Mouse (Mus musculus) MN1 (cell line): ENCODE data around the gene Pde8b.

ENCODE experiments used
- DNase-seq: peaks from one replicate; pipeline ENCODE4 v3.0.0-alpha.2; 2016; ENCODE audit warnings: low spot score

The Pde8b gene

DNA sequence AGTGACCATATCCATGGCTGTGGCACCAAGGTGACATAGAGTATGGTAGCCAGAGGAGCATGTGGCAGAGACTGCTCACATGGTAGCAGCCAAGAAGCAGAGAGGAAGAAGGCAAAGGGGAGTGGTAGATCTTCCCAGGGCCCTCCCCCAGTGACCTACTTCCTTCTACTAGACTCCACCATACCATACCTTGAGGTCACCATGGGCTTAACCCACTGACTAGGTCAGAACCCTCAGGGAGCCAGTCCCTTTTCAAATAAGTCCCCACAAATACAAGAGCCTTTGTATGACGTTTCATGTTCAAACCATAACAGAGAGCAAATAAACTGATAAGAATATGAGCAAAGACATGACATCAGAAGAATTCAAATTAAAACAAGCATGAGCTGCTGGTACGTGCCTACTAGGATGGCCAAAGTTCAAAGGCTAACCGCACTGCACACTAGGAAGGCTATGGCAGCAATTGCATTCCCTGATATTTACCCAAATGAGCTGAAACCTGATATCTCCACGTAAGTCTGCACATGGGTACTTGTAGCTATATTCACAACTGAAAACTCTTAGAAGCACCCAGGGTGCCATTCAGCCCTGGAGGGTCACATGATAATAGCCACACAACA is 109.6 kb downstream of the Pde8b start:
- no peak for DNase-seq

DNA sequence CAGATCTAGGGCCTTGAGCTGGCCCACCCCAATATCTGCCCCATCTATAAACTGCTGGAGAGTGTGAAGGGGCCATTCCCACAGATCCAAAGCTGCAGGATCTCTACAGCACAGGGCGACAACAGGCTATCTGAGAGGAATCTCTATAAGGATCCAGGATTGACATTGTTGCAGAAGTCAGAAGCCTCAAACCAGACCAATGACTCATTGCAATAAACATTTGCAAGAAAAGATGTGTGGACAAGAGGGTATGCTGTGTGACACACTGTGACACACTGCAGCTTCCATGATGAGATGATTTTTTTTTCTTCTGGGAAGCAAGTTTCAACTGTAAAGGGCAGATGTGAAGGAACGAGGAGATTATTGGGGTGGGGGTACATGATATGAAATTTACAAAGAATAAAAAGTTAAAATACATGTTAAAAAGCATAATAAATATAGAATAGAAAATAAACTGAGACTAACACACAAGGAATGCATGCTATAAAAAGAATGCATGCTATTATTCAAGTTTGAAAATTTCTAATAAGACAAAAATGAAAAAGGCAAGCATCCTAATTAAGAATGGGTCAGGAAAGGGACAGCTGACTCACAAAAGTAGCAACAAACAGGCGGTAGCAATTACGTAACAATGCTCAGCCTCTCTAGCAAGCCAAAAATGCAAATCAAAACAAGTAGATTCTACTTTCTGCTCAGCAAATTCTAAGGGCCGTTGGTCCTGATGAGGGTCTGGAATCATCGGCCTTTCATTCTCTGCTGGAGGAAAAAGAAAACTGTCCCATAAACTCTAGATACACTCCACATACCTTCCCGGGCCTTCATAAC is 114.6 kb downstream of the Pde8b start:
- DNase-seq = no peak

DNA sequence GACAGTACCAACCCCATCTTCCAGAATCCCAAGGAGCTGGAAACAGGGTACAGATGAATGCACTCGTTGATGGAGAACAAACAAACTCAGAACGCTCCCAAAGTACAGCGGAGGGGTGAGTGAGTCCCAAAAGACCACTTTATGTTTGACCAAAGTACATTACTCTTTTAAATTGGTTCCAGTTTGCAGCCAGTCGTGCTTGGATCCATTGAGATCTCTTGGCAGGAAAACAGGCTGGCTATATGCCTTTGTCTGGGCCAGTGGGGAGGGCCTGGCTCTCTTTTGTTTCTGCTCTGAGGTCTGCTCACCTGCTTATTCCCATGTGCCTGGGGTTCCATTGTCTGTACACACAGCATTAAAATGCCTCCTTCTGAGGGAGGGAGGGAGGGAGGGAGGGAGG is 118.3 kb downstream of the Pde8b start:
- DNase-seq = no peak

DNA sequence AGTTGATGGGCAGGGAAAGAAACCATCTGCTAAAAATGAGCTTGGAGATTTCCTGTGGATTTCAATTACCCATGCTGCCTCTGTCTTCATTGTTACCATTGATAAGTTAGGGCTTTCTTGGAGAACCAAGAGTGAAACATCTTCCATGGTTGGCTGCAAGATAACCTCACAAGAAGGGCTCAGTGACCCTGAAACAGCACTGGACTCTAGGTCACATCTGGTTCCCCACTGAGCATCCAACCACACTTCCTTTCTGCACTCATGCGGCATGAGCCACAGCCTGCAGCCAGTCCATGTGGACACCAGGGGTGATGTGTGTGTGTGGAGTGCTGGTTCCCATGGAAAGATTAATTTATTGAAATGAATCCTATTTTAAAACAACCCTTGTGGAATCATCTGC is 119.1 kb downstream of the Pde8b start:
- DNase-seq = no peak

DNA sequence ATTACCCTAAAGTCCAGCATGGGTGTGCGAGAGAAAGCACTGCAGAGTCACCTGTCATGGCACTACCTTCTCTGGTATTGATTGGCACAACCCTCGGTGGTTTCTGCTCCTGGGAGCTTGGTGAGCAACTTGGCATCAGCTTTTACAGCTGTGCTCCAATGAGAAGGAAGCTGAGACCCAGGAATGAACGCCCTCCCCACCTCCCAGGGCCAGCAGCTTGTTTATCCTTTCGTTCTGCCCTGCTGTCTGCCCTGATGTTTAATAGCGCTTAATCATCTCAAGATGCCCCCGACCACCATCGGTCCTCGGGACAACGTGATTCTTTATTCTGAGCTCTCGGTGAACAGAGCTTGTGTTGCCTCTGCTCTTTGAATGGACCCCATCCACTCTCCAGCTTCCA is 122.8 kb downstream of the Pde8b start:
- DNase-seq = no peak

DNA sequence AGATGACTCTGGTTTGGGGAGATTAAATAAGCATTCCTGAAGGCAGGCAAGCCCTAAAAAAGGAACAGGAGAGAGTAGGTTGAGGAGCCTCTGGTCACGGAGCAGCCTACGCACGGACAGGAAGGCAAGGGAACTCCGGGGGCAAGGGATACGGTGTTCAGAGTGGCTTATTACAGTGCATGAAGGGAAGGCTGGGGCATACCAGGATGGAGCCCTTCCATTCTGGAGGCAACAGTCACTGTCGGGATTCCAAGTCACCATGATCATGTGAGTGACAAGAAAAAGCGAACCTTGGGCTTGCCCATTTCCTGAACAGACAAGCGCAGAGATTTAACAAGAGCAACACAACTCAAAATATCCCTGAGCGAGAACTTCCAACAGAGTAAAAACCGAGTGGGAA is 123.3 kb downstream of the Pde8b start:
- no peak for DNase-seq

DNA sequence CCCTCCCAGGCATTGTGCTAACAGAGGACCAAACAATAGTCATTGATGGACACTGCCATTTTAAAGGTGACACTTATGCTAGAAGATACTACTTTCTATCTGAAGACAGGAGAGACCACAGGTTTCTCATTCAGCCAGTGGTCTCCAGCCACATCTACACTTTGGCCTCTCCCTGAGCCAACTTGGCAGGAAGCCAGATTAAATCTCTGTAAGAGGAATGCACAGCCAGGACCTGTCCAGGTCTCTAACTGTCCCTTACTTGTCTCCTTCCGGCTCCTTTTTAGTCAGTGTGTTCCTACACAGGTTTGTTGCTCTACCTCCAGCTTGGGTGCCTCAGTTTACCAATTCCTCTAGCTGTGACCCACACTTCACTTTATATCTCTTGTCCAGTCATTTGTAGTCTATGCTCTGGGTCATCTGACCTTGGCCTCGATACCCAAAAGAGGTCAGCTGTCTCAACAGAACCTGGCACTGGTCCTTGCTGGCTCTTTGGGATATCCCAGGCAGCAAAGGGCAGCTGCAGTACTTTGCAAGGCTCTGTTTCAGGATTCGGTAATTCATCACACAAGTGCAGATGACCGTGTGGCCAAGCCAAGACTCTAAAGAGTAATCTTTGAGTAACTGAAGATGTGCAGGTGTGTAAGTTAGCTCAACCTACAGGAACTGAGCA is 124.5 kb downstream of the Pde8b start:
- no peak for DNase-seq

DNA sequence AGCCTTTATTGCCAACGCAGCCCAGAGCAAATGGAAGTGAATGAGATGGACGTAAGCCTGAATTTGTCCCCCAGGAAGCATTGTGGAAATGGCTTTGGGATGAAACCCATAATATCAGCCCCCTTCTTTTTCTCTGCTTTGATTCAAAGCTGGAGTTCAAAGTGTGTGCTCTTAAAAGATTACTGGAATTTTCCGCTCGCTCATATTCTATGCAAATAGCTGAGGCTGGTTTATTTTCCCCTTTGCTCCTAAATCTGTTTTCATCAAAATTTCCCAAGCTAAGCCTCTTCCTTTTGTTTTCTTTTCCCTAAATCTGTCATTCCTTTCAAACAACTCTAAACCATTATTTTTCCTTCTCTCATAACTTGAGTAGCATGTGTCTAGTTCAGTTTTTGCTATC is 129.6 kb downstream of the Pde8b start:
- no peak for DNase-seq

DNA sequence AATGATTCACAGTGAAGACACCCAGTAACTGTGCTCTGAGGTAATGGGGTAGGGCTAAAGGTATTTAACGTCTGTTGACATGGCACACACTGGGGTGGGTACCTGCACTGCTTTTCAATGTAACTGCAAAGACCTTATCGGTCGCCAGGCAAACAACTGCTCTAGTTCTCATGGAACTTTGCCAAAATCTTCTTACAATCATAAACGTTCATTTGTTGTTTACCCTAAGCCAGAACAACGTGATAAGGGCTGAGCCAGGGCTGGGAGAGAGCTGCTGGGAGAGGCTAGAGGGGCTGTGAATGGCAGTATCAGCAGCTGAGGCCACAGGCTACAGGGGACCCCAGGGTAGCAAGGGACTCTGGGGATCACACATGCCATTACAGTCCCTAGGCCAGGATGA is 136.4 kb downstream of the Pde8b start:
- DNase-seq = no peak

DNA sequence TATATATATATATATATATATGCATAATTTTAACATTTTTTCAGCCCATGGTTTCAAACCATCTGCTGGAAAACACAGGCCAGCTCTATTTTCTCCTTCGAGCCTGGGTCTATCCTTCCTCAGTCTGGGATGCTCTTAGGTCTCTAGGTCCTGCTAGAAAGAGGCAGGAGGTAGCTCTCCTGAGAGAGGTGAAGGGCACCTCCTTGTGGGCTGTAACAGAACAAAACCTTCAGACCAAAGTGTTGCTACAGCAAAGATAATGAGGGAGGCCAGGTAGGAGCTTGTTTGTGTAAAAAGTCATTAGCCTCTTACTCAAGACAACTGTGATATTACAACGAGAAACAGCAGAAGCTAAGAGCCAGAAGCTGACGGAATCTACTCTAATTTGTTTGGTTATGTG is 140.6 kb downstream of the Pde8b start:
- no peak for DNase-seq

DNA sequence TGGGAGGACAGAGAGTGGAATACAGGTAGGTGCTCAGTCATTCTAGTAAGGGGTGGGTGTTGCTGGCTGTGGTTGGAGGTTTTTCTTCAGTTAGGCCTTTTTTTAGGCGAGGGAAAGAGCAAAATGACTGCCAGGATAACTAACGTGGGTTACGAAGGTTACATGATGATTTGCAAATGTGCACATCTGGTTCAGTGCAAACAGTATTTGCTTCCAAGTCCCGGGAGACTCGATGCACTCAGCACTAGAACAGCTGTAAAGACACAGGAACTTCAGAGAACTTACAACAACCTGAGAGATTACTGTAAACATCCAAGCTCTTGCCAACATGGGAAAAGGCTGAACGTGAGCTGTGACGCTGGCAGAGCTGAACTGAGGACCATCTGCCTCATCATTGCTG is 142.1 kb downstream of the Pde8b start:
- no peak for DNase-seq

DNA sequence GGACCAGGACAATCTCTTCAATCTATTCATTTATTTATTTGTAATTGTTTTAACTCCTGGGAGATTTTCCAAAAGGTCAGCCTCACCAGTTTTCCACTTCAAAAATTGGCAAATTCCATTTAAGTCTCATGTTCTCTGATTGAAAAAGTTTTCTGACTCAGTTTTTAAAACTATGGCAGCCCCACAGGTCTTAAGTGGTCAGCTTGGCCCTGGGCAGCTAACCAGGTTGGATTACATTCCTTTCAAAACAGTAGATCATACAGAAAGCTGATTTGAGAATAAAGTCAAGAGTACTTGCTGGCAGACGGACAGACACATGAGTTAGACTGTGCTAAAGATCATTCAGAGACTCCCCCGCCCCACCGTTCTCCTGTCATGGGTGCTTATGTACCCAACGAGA is 145.3 kb downstream of the Pde8b start:
- DNase-seq = no peak

DNA sequence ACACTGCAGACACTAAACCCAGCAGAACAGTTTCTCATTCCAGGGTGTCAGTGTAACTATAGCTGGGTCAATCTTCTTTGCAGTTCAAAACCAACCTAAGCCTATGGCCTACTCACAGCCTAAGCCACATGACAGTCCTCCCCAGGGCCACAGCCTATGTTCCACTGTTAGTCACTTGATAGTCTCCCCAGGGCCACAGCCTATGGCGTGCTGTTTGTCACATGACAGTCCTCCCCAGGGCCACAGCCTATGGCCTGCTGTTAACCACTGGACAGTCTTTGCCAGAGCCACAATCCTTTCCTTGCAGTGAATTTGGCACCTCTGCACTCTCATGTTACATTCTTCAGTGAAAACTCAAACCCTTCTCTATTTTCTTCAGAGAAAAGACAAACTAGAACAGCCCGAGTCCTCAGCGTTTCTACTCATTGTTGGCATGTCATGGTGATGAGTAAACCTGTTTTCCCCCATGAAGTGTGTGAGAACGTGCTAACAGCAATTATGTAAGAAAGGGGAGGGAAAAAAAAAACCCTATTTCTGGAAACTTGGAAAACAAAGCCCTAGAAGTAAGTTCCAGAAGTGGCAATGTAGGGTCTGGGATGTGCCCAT is 147.0 kb downstream of the Pde8b start:
- no peak for DNase-seq

DNA sequence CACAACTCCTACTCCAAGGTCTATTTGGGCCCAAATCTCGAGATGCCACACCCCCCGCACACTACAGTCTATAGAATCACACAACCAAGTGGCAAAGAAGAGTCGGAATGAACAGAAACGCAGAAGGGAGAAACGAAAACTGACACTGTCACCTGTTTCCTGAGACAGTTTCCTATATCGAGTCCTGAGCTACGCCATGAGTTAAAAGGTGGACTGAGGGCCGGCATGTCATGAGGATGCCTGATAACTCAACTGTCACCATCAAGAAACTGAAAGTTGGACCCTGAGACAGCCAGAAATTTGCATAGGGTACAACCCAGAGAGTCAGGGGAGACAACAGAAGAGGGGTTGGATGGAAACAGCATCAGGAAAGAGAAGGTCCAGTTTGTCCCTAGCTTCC is 148.8 kb downstream of the Pde8b start:
- no peak for DNase-seq

DNA sequence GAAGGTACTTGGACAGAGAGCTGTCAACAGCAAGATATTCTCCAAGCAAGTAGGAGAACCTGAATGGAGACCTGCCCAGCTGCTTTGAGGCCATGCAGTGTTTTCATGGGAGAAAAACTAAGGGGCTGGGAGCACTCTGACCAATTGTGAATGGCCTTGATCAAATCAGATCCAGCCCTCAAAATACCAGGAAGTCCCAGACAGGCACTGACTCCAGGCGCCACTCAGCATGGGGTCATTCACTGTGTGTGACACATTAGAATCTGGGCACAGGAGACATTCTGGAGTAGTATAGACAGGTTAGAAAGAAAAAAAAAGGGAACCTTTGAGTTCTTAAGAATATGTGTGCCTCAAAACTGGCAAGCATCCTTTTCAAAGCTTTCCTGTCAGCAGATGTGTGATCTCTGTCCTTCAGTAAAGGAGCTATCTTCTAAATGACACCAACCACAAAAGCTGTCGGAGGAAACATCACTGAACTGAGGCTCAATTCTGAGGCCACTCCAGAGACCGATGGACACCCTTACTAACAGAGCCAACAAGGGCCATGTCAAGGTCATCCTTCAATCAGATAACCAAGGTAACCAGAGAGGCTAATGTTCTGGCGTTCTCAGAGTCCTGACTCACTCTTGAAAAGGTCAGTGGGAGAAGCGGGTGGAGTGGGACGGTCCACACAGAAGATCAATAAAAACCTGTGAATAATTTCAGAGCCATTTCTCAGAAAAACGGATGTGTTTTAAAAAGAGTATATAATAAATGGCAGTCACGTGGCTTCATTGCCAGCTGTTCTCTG is 151.0 kb downstream of the Pde8b start:
- DNase-seq = no peak

DNA sequence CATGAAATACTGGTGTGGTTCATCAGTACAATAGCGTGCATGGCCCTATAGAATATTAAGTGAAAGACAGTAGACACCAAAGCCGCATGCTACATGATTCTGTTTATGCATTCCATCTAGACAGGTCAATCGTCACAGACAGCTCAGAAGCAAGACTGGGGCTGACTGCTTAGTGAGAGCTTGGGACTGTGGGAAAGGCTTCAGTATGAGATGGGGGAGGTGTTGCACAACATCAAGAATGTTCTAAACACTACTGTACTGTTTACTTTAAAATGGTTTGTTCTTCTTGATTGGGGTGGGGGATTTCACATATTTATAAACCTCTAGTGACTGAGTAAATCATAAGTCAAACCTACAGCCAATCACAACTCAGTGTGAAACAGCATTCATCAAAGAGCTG is 153.5 kb downstream of the Pde8b start:
- DNase-seq = no peak

DNA sequence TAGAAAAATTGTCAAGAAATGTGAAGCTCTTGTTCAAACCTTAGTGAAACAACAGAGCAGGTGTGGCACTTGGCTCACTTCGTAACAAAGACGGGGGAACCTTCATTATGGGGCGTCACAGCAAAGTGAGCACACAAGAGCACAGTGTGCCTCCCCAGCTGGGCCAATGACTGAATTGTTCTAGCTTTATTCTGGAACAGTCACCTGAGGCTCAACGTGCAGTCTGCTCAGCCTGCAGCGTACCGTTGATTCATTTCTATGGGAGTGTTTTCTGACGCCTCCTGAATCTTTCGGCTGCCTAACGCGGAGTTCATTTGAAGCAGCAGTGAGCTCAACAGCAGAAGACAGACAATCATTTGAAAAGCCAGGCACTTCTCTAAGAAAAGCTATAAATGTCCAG is 154.3 kb downstream of the Pde8b start:
- DNase-seq = no peak

DNA sequence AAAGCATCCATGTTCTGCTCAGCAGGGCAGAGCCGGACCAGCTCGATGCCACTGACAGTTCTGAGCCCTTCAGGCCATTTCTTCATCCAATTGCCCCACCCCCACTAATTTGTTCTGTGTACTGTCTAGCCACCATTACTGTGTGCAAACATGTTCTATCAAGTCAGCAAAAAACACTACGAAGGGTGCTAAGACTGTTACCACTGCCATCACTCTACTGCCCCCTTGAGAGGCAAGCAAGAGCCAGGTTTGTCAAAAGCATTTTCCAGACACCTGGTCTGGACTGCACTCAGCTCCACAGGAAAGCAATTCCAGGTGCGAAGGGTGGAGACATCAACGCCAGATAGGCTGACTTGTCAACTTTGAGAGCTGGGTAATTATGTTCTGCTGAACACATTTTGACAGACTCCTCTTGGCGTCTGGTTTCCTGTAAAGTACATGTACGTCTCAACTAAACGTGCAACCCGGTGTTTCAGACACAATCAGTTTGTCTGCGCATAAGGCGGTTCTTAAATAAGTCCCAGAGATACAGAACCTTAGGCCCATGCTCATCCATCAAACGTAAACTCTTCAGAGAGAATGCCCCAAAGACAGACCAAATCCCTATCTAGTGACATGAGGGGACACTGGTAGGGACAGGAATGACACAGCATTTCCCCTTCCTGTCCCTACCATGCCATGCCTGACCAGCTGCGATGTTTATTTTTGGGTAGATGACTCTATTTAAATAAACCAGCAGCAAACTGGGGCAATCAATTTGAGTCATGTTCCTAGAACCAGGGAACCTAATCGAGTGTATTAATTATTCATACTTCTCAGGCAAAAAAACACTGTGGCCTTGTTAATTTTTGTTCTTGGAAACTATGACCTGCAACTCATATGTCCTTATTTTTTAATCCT is 158.3 kb downstream of the Pde8b start:
- no peak for DNase-seq

DNA sequence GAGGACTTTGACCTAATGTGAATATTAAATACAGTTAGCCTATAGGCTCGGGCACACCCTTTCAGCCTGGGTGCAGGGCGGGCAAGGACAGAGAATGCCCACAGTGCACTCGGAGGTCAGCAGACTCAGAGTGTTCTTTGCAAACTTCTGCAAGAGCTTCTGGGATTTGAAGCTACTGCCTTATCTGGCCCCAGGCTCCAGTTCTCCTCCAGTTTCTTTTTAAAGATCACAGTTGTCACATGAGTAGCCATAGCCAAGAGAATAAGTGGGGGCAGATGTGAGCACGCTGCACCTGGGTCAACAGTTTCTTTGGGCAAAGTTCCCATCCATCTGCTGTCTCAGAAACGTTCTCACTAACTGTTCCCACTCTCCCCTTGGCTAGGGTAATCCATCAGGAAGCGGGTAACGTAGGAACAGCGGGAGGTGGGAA is 162.8 kb downstream of the Pde8b start:
- DNase-seq = no peak

DNA sequence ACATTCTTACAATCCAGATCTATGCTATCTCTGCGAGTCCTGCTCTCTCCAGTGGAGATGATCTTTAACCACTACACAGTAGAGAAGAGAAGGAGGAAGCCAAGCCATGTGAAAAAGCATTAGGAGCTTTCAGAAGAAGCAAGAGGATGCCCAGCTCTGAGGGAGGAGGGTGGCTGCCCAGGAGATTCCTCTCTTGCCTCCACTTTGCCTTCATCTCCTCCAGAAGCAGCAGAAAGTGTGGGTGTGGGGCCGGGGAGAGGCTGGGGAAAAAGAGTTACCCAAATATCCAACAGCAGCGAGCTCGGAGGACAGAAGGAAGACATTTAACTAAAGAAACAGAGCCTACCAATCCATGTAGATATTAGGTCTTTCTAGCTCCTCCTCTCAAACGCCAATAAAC is 164.1 kb downstream of the Pde8b start:
- DNase-seq = no peak

DNA sequence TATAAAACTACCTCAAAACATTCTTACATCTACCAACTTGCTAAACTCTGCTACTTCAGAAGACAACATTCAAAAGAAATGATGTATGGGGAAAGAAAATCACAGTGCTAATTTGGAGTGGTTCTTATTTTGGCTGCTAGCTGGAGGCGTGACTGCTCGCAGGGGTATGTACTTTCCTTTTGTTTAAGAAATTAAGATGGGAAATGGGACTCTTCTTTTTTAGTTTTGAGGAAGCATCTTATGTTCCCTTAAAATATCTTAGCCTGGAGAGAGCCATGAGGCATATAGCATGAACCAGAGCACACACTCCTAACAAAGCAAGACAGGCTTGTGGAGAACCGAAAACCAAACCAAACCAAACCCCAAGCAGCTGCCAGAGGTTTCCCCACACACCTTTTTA is 167.5 kb downstream of the Pde8b start:
- DNase-seq = no peak
